Mouse (Mus musculus) R1 (cell line): ENCODE measurements around the gene AI597479.

Experiments used
- DNase-seq: peaks from one replicate; pipeline ENCODE4 v3.0.0-alpha.2; 2018; ENCODE audit warnings: low read depth, low spot score

The AI597479 gene

DNA sequence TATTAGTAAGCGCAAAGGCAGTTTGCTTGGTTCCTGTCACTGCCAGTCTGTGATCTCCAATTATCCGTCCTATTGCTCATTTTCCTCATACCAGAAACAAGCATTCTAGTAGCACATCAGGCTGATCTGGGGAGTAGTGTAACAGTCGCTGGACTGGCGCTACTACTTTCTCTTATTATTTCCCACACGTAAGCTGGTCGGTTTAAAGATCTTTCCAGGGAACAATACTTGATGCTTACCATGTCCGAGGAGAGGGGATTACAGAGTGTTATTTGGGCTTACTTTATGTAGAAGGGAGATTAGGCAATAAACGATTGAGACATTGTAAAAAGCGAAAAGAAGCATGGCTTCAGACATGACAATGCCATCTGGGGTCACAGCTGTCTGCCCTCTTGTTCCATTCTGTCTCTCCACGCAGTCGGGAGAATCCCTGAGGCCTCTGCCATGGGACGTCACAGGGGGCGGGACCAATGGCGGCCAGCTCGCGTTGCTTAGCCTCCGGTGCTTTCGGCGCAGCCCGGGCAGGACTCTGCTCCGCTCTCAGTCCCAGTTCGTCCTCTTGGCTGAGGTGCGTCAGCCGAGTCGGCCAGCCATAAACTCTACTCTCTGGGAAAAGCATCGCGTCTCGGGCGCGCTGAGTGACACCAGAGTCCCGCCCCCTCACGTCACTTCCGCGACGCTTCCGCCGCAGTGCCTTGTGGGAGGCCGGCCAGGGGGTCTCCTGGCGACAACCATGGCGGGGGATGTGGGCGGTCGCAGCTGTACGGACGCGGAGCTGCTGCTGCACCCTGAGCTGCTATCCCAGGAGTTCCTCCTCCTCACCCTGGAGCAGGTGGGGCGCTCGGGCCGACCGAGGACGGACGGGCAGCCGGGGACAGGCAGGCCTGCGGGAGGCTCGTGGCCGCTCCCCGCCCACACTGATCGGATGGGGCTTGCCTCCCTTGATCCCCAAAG lies at the start of gene AI597479, which contains the start of gene Tgfbrap1:
Gene AI597479, plus strand, starts transcription at position 680 of the 954 bp plus-strand sequence.
Gene Tgfbrap1, minus strand, starts transcription at position 607 of the 954 bp plus-strand sequence.
- DNase-seq = peak; percentile 93

GRCm38 (mm10) chr1:43051903-43052302 lies 46.6 kb upstream of the AI597479 start:
- DNase-seq = no peak

DNA sequence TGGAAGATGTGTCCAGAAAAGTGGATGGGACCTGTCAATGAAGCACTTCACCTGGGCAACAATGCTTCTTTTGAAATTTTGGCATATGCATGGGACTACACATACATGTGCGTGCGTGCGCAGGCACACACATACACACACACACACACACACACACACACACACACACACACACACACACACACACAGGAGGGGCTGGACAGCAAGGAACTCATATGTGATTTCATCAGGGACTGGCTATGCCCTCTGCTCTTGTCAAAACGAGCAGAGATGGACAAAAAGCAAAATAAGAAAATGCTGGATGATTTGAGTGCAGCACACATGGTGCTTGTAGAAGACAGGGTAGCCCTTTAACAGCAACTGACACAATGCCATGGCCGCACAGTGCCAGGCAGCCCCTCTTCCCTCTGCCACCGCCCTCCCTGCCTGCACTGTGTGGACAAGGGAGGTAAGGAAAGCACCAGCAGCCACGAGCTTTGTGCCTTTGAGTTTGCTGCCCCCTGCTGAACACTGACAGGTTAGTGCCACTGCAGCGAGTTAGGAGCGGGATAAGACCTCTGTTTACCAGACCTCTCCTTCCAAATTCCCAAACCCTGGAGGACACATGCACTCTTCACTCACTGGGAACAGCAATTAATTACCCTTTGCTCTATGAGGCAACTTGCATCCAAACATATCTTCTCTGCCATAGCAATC lies 32.7 kb upstream of the AI597479 start:
- DNase-seq = peak; percentile 72

DNA sequence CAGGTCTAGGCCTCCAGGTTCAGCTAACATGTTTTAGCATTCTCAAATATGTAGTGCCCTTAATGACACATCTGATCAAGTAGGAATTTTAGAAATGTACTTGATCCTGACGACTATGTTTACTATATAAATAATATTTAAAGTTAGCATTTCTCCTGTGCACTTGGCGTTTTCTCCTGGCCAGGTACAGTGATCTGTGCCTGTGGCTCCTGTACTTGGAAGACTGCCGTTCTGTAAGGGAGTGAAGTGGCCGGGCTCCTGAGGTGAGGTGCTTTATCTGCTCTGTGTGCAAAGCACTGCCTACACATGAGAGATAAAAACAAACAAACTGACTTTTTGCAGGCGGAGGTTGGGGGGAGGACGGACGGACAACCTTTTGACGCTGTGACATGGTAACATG lies 31.9 kb upstream of the AI597479 start:
- DNase-seq = no peak

GRCm38 (mm10) chr1:43067551-43067950 lies 31.0 kb upstream of the AI597479 start:
- DNase-seq = no peak

- no peak for DNase-seq
Measured at GRCm38 (mm10) chr1:43070726-43071125, 27.8 kb upstream of the AI597479 start.

DNA sequence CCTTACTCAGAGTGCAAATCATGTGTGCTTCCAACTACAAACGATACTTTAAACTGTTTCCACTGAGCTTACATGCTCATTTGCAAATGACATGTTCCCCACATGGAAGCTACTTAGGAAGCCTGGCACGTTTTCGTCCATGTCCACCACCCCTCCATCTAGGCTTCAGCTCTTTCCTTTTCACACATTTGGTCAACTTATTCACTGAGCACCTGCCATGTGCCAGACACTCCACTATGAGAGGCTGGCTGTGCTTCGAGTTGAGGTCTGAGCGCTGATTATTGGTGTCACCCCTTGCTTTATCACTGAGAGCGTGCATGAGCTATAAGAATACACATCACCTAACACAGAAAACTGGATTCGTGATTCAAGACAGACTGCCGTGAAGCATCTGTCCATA lies 26.5 kb upstream of the AI597479 start:
- no peak for DNase-seq

DNA sequence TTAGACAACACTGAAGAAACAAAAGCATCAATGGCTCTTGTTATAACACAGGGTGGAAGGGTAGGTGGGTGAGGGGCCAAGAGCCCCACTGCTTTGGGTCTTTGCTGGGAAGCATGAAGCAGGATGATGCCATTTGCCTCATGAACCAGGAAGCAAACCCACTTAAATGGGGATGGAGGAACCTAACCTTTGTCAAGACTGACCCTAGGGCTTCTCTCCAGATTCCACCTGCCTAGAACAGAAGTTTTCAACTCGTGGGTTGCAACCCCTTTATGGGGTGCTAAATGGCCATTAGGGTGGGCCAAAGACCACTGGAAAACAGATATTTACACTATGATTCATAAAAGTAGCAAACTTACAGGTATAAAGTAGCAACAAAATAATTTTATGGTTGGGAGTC lies 25.9 kb upstream of the AI597479 start:
- no peak for DNase-seq

DNA sequence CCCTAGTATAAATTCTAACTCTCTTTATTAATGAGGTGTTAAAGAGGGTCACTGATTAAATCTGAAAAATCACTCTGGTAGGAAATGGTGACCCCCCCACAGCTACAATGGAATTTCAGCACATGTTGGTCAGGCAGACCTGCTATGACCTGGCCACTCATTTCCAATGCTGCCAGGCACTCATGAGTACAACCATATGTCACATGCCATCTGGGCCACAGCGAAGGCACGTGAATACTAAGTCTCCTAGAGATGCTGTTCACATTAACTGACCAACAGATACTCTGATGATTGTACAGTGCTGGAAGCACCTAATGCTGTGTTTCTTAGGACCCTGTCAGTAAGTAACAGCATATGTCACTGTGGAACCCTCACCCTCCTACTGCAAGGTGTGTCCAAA lies 23.7 kb upstream of the AI597479 start:
- no peak for DNase-seq

DNA sequence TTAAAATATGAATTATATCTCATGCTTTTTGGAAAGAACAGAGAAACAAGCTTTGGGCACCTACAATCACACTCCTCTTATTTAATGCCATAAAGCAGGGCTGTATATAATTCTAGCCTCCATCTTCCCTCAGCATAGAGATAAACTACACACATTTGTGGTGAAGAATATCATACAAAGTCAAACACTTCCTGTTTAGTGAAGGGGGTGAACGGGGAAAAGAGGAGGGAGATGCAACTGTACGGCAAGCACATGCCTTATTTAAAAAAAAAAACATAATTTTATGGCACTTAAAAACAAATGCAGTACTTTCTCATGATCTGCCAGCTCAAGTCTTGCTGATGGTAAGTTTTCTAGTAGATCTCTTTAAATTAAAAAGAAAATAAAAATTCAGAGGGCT lies 20.4 kb upstream of the AI597479 start:
- no peak for DNase-seq

DNA sequence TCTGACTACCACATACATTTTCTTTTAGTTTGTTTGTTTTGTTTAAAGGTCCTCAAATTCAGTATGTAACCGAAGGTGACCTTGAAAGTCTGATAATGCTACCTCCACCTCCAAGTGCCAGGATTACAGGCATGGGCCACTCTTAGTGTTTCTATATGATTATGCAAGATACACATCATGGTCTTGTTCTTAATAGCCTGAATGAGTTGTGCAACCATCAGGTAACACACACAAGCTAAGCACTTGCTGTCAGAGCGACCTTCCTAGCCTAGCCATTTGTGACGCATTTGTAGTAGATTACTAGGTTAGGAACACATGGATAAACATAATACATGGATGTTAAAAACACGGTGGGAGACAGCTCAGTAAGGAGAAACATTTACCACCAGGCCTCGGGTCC lies 15.6 kb upstream of the AI597479 start:
- no peak for DNase-seq

DNA sequence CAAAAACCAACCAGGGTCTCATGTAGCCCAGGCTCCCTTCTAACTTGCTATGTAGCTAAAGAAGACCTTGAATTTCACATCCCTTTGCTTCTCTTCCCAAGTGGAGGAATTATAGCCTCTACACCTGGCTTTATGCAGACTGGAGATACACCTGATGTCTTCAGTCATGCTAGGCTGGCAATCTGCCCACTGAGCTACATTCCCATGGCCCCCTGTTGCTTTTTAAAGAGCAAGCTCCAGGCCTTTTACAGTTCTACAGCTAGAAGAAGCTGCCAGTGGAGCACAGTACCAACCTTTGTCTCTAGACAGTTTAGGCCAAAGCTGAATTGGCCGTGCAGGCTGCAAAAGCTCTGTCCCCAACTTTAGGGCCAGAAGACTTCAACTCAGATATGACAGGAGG lies 8.1 kb upstream of the AI597479 start:
- DNase-seq = no peak

DNA sequence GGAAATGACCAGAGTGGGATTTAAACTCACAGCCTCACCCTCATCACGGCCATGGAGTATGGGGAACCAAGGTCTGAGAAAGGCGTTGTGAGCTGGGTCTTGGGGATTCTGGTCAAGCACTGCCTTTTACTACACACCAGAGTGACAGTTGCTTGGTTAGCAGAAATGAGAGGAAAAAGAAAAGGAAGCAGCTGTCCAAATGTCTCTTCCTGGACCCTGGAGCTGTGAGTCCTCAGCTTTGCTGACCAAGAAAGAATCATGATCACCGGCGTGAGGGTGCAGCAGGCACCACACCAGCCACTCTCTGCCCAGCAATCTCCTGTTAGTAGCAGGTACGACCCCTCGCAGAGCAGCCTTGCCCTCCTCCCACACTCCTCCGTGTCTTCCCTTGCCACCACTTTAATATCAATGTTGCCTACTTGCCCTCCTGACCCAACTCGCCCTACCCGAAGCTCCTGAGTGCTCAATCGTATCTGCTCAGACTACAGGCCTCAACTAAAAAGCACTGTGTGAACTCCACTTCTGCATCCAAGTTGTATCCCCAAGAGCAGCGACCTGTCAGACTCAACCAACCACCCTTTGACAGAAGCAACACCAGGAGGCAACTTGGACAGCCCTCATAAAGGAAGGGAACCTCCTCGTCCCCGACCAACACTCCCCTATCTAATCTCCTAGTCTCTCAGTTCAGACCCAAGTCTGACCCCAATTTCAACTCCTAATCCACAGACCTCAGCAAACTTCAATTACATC lies 7.0 kb upstream of the AI597479 start:
- no peak for DNase-seq

- peak; percentile 47 for DNase-seq
Measured at GRCm38 (mm10) chr1:43092056-43093015, 6.2 kb upstream of the AI597479 start.

DNA sequence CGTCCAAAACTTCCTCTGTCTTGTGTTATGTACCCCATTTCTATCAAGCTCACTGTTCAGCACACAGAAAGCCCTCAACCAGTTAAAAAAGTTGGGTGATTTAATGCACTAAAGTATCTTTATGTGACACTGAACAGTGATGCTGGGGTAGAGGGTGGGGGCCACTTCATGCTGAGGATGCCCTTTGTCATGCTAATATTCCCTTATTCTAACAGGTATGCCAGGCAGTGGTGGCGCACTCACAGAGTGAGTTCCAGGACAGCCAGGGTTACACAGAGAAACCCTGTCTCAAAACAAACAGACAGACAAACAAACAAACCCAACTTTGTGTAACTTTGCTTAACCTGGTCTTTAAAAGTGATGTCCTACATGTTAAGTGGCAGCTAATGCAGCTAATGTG lies 4.3 kb upstream of the AI597479 start:
- peak; percentile 40 for DNase-seq

- no peak for DNase-seq
Measured at GRCm38 (mm10) chr1:43108729-43109128, 10.2 kb downstream of the AI597479 start.

GRCm38 (mm10) chr1:43110556-43110955 lies 12.0 kb downstream of the AI597479 start:
- DNase-seq = peak; percentile 80

DNA sequence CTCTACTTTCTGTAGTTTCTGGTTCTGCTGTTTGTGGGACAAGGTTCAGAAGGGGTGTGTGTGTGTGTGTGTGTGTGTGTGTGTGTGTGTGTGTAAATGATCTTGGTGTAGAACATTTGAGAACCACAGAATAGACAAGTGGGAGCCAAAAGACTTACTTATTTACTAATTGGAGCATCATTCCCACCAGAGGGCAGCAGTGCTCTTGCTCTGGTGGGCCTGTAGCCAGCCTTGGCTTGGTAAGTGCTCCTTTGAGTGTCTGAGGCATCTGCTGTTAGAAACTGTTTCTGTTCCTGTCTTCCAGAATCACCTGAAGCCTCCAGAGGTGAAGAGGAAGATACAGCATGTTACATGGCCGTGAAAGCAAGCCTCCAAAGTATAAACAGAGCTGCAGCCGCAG lies 14.4 kb downstream of the AI597479 start:
- peak; percentile 62 for DNase-seq

GRCm38 (mm10) chr1:43117435-43117834 lies 18.9 kb downstream of the AI597479 start:
- DNase-seq = no peak

GRCm38 (mm10) chr1:43120950-43121349 lies 22.4 kb downstream of the AI597479 start:
- DNase-seq = no peak

GRCm38 (mm10) chr1:43122616-43123015 lies 24.1 kb downstream of the AI597479 start:
- DNase-seq = no peak
